Mouse (Mus musculus) cerebellum, adult 11 months (tissue): Measurements from ENCODE around the gene Etv3.

Experiments
- DNase-seq: peaks from one replicate; pipeline ENCODE4 v3.0.0; 2022

Gene Etv3

DNA sequence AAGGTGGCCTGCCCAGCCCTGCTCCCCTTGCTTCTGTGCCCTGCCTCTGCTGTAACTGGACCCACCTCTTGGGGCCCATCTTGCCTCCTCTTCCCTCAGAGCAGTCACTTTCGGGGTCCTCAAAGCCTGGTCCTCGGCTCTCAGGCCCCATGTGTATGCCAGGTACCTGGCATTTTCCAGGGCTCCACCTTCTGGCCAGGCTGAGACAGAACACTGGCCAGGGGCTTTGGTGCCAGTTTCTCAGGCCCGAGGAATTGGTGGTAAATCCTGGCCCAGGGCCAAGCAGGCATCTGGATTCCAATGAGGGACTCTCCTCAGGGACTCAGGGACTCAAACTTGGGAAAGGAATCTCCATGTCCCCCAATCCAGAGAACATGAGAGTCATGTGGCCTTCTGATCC, 34.9 kb downstream of the Etv3 start:
- no peak for DNase-seq

DNA sequence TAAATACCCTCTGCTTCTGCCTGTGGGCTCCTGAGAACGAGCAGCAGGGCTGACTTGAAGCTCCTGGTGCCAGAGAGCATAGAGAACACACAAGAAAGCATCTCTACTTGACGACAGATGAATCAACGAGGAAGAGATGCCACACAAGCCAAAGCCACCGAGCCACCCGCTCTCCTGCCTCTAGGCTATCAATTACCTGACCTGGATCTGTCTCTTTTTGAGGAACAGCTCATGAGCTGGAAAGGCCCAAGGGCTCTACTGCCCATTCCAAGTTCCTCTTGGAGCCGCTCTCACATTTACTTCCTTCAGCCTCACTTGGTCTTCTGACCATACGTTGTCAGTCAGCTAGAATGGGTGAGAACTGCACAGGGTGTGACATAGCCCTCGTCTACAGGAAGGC, 36.2 kb downstream of the Etv3 start:
- DNase-seq: no peak

DNA sequence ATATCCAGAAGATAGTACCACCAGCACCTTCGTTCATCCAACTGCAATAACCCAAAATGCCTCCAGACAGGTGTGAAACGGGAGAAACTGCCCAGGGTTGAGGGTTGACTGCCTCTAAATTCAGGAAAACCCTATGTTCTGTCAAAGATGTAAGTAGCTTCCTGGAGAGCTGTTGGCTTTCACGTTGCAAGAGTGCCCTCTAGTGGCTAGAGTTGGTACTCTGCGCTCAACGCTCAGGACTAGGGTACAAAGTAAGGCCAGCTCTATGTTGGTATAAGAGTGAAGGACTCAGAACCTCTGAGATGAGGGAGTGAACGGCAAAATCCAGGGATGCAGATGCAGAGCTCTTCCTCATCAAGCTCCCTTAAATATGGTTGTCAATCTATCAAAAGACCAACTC, 37.2 kb downstream of the Etv3 start:
- DNase-seq: peak; percentile 79

DNA sequence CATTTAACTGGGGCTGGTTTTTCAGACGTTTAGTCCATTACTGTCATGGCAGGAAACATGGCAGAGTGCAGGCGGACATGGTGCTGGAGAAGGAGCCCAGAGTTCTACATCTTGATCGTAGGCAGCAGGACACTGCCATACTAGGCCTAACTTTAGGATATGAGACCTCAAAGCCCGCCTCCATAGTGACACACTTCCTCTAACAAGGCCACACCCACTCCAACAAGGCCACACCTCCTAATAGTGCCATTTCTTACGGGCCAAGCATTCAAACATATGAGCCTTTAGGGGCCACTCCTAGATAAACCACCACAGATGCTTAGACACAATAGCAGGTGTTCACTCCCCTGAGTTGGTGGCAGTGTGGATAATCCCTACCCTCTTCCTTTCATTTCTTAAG, 38.3 kb downstream of the Etv3 start:
- DNase-seq: no peak

DNA sequence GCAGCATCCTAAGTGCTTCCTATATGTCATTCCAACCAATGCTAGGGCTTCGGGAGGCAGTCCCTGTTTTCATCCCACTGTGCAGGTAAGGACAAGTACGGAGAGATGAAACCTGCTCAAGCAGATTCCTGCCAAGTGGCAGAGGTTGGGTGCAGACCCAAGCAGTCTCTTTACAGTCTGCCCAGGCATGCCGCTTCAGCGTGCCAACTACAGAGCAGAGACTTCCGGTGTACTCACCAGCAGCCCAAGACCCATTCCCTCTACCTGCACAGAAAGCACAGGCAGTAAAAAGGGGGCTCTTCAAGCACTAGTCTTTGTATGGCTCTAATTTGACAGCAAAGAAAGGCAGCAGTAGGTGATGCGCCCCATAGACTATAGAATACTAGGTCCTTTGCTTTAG, 40.4 kb downstream of the Etv3 start:
- DNase-seq: peak; percentile 22

DNA sequence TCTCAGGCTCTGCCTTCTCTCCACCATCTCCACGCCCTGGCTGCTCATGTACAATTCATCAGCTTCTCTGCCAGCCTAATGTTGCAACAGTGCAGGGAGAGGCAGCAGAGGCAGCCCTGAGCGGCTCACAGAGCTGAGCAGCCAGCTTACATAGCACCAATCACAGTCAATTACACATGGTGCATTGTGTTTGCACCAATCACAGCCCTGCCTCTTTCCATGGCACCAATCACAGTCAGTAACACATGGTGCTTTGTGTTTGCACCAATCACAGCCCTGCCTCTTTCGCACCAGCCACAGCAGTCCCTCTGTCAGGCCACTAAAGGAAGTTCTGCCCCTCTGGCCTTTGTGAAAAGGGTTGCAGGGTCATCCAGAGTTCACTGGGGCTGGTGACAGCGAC, 40.9 kb downstream of the Etv3 start:
- DNase-seq: peak; percentile 86

DNA sequence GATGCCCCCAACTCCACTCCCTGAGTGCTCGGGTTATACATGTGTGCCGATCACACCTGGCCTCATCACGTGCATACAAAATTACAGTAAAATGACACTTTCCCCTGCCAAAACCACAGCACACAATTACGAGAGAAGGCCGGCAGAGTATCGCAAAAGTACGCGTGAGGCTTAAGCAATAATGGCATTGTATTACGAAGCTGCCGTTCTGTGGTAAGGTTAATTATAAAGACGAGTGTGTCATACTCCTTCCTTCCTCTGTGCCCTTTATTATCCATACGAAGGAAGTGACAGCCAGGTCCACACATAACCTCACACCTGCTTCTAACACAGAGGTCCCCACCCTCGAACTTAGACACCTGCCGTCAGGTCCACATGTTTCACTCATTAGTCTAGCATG, 42.3 kb downstream of the Etv3 start:
- no peak for DNase-seq

DNA sequence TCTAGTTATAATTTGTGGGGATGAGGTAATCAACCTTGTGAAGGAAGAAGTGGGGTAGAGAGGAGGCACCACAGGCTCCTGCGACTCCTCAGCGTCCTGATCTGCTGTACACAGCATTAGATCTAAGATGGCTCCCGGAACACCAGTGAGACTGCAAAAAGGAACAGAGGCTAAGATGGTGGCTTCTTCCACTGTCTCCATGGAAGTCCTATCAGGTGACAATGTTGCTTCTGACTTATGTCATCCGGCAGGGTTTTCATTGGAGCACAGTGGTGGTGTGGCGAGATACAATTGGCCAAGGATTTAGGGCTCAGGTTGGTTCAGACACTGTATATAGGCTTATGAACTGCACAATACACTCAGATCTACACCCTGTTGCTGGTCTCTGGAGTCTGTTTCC, 43.5 kb downstream of the Etv3 start:
- DNase-seq: no peak

DNA sequence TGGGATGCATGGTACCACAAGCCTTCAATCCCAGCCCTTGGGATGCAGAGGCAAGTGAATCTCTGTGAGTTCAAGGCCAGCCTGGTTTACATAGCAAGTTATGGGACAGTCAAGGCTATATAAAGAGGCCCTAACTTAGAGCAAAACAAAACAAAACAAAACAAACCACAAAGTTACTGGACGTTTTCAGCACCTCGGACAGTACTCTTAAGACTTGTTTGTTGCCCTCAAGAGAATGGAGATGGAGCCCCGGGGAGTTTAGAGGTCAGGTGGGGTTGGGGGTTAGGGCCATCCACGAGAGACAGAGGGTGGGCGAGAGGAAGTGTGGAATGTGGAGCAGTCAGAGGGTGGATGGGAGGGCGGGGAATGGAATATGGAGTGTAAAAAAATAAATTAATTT, 50.6 kb downstream of the Etv3 start:
- no peak for DNase-seq

DNA sequence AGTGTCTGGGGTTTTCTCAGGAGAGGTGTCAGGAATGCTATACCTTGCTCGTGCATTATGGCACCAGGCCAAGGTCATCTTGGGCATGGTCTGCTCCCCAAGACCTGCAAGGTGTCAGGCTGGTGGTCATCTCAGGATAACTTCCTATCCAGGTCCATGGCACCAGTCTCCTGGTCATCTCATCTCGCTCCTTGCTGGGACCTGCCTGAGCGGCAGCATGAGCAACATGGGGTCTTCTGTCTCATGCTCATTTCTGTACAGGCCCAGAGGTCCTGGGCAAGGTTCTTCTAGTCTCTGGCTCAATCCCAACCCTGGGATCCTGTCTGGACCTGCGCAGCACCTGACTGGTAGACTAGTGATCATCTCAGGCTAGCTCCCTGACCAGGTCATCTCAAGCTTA, 57.1 kb downstream of the Etv3 start:
- DNase-seq: no peak
